Mouse (Mus musculus) common myeloid progenitor, adult 5-6 weeks (primary cell): Measurements from ENCODE around the gene Gm37240. TPM values are rescaled to one million over a fixed set of nuclear protein-coding genes. Genes with fewer than 3 reads are reported as not detected.

Experiments used
- ATAC-seq: replicated peaks from 2 replicates; pipeline ENCODE4 v1.8.0; 2016; ENCODE audit warnings: low read depth, mild to moderate bottlenecking, moderate TSS enrichment, inconsistent platforms; ENCODE audit not compliant: poor library complexity, severe bottlenecking
- total RNA-seq: library from RNA; stranded (forward); fragments of 200-1000, 187-1606 nt; gene quantifications from 2 replicates; pipeline ENCODE4 v1.2.3, GENCODE M21; 2017

Gm37240 gene
- total RNA-seq, 1 experiment from 2014 or later = not detected

DNA sequence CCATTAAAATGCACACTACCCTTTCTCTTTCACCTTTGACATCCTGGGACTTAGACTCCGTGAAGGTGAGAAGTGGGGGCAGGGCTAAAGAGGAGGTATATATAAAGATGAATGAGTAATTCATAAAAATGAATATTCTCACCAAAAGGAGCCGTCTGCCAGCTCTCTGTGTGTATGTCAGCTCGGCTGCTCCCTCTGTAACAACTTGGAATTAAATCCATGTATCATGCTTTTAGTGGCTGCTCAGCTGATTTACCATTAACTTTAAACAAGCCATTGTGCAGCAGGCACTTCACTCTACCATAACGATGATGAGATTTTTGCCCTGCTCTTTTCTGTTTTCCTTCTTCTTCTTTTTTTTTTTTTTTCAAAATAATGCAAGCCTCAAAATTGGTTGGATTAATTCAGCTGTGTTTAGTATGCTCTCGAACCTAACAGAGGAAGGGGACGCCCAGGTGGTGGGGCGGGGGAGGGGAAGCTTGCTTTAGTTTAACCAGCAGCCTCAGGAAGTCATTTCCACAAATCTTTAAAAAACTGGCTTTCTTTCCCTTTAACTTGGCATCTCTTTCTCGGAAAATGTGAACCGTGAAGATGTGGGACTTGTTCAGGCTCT is 1155.8 kb downstream of the Gm37240 start:
- no peak for ATAC-seq

DNA sequence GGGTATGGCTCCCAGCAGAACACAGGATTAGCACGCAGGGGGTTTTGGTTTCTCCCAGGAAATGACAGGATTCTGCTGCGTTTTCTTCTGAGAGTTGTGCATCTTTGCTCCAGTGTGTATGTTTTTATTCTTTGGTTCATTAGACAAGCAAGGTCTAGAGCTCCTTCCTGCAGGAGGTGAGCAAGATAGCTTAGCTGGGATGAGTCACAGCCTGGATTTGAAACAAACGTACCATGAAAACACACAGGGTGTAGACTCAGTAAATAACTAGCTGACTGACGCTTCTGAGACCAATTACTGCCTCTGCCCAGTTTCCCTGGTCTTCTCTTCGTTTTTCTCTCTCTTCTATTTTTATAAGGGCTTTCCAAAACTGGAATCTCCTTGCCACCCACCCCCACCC is 1156.3 kb downstream of the Gm37240 start:
- ATAC-seq = no peak

GRCm38 (mm10) chr3:84729806-84730205 is 1157.5 kb downstream of the Gm37240 start:
- no peak for ATAC-seq

GRCm38 (mm10) chr3:84723996-84724395 is 1163.3 kb downstream of the Gm37240 start:
- ATAC-seq = no peak

DNA sequence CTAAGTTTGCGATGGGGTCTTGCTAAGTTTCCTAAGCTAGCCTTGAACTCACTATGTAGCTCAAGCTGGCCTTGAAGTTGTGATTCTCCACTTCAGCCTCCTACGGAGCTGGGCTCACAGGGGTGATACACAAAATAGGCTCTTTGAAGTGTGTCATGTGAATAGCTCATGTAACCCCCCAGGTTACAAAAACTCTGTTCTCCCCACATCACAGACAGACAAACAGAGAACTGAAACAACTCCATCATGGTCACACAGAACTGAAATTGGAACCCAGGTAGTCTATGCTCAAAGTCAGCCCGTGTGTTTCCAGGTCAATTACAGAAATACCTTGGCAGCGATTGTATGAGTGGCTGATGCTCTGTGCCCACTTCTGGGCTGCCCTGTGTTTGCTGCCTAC is 1164.6 kb downstream of the Gm37240 start:
- no peak for ATAC-seq

GRCm38 (mm10) chr3:84715073-84715768 is 1172.1 kb downstream of the Gm37240 start:
- ATAC-seq = peak; percentile 97

- ATAC-seq = no peak
These were observed 1174.4 kb downstream of the Gm37240 start for GRCm38 (mm10) chr3:84712941-84713340.

GRCm38 (mm10) chr3:84710723-84711122 is 1176.6 kb downstream of the Gm37240 start:
- ATAC-seq = peak; percentile 43

DNA sequence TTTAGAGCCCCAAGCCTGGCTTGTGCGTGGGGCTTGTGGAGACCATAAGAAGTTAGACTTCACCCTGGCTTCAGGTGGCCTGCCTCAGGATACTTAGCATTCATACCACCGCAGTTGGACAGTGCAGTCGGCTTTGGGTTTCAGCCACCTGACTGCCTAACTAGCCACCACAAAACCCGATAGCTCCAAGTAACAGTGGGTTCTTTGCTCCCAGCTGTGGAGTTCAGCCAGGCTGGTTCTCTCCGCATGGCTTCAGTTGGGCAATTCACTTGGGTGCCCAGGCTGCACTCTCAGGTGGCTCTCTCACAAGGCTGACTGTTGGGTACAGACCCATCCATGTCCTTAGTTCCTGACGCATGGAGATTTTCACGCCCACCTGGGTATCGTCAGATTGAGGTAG is 1177.4 kb downstream of the Gm37240 start:
- no peak for ATAC-seq

- ATAC-seq = no peak; the same call in 1 of the 2 replicates
These were observed 1178.2 kb downstream of the Gm37240 start for GRCm38 (mm10) chr3:84709100-84709499.

DNA sequence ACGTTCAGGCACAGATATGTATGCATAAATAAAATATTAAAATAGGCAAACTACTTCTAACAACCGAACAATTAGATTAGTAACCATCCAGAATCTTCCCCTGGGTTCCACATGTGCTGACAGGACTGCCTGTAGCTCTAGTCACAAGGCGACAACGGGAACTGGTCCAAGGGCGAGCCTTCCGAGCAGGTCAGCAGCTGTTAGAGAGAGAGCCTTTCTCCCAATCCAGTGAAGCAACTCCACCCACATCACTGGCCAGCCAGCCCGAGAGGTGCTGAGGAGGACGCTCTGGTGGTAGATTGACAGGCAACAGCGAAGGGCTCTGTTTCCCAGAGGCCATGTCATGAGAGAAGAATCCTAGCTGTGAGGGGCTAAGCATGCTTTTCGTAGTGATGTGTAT is 1178.8 kb downstream of the Gm37240 start:
- no peak for ATAC-seq

- no peak for ATAC-seq
These were observed 1182.1 kb downstream of the Gm37240 start for GRCm38 (mm10) chr3:84705224-84705623.

GRCm38 (mm10) chr3:84703083-84703810 is 1184.1 kb downstream of the Gm37240 start:
- 0 out of 2 replicates have a peak, but pooled peaks have one; percentile 39 for ATAC-seq

DNA sequence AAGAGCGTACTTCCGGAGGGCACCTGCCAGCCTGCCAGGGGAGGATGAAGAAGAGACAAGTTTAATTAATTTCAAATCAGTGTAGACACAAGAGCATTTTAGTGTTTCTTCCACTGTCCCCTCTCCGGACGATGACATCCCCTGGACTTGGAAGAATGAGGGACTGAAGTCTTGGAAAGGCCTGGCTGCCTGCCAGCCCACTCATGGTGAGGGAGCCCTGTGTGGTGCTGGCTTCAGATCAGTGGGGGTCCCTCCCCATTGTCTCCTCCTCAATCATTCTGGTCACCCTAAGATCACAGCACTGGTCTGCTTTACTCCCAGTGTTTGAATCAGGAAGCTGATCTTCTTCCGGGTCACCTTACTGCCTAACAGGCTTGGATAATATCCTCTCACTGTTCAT is 1185.4 kb downstream of the Gm37240 start:
- no peak for ATAC-seq

DNA sequence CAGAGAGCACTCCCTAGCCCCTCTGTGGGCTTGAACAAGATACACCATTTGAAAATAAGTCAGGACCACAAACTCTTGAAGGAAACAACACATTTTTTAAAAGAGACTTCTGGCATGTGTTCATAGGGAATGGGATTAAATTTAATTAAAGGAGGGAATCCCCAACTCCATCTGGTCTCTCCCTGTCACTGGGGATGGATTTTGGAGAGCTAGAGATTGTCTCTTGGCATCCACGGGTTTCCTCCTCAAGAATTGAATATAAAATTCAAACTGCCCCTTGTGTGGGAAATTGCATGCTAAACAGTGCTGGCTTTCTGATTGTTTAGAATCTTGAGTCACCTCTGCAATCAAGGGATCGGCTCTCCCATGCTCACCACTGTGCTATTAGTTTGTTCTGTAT is 1185.8 kb downstream of the Gm37240 start:
- no peak for ATAC-seq

DNA sequence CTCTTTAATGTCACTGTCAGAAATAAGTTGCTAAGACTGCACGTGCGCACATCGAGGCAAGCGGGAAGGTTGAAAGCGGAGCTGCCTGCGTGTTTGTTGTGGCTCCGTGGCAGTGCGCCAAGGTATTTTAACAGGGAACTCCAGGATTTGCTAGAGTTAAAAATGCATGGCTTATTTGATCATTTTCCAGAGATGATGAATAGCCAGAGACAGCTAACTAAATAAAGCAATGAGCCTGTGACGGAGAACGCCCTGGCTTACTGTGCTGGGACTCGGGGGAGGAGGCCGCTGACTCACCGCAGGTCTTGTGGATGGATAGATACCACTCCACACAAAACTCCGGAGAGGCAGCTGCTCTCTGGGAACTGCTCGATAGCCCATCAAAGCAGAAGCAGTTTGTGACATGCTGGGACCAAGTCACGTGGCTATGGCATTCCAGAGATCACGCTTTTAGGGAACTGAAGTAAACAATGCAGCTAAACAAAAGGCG is 1190.8 kb downstream of the Gm37240 start:
- ATAC-seq = no peak

GRCm38 (mm10) chr3:84695867-84696361 is 1191.4 kb downstream of the Gm37240 start:
- ATAC-seq = no peak

DNA sequence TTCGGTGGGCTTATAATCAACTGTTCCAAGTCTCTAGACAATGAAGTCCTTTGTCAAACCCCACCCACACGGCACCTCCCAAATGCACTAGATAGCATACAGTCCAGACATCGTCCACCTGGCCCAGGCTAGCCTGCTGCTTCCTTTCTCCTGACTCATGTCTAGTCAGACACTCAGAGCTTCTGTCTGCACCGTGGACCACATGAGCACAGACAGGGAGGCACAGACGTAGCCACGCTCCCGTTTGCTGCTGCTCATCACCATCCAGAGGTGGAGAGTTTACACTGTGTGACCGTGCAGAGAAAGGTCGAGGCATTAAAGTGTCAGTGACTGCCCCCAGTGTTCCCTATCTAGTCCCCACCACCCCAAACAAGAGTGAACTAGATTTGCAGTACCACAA is 1191.9 kb downstream of the Gm37240 start:
- ATAC-seq = no peak

GRCm38 (mm10) chr3:84693886-84694285 is 1193.4 kb downstream of the Gm37240 start:
- ATAC-seq = no peak

DNA sequence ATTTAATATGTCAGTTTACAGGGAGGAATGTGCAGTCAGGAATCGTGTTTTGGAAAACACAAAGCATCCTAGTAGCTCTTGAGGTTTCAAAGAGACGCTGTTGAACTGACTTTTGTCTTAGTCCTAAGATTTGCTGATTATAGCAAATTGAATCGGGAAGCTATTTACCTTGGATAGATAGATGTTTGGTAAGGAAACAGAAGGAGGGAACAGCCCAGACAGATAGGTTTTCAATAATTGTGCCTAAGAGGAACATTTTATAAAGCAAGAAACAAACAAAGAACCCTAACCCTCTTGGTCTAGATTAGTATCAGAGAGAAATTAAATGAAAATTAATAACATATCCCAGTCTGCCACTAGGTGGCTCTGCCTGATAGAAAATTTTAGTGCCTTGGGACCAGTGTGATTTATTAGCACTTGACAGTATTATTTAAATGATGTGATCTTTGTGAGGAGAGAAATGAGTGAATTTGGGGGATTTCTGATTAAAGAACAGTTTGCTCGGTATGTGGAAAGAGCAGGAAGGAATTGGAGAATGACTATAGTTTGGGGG is 1194.6 kb downstream of the Gm37240 start:
- peak; percentile 78 for ATAC-seq
